8 mouse cellular contexts compared by ENCODE assay signal in the genomic region with DNA sequence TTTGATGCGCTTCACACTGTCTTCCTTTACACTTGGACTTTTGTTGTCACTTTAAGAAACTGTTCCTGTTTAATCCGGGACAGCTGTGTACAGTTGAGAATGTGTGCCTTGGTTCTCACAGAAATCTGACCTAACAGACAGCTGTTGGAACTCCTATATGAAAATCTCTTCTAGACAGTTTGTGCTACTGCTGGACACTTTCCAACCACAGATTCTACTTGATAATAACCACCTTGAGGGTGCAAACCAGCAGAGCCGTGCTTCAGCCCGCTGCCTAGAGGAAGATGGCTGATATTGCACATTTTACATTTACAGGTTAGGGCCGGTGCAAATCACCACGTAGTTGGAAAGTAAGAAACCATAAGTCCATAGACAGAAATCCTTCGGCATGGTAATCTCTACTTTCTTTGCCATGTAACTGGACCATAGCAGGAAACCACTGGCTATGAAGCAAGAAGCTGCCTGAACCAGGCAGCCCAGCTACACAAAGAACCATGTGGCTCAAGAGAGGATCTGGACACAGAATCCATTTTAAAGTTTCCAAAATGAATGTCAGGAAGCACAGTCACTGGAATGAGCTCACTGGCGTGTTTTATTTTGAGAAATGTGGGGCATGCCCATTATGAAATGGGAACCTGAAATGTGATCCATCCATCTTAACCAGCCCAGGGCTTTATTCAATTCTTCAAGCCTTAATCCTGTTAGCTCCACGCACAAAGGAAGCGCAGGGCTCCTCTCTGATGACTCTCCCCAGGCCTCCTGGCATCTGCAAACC.
DNase-seq lines count a peak whose midpoint lies in the region; ATAC-seq and TF ChIP-seq lines count a peak whose summit lies in the region.

No protein-coding gene starts in this region.

- peak; percentile 47 for TF ChIP-seq CTCF in stomach, postnatal 0 days (IDR thresholded peaks at IDR 0.05; ENCODE audit: low read depth)

- TF ChIP-seq EP300 in stomach, postnatal 0 days (optimal IDR thresholded peaks at IDR 0.05): no peak

- no peak overlapping the region for H3K4me3 ChIP-seq in forebrain, embryonic 11.5 days (ENCODE audit: low read depth, low read length)
- no peak overlapping the region for H3K4me3 ChIP-seq in forebrain, embryonic 13.5 days
- H3K4me3 ChIP-seq in limb, embryonic 14.5 days (replicated peaks; ENCODE audit: low read length): no peak overlapping the region
- no peak overlapping the region for H3K4me3 ChIP-seq in stomach, postnatal 0 days (ENCODE audit: low read depth, low read length)

- peak; percentile 53 for DNase-seq in forebrain, embryonic 11.5 days (ENCODE audit: low spot score)
- peak; percentile 27 for DNase-seq in thymus, postnatal 4 days
- DNase-seq in thymus, postnatal 14 days: no peak
- DNase-seq in limb, embryonic 14.5 days (ENCODE audit: low spot score): peak; percentile 75
- DNase-seq in stomach, postnatal 0 days (ENCODE audit: low spot score): no peak
- no peak for DNase-seq in left cerebral cortex, adult 8-10 months (ENCODE audit: low spot score in 2 of 2)
- no peak for DNase-seq in right cerebral cortex, adult 18-20 months

- 0 out of 2 replicates have a peak overlapping the region, but pooled peaks have one; percentile 2 for H3K9ac ChIP-seq in forebrain, embryonic 11.5 days (ENCODE audit: low read length)
- H3K9ac ChIP-seq in forebrain, embryonic 13.5 days: no peak overlapping the region
- no peak overlapping the region for H3K9ac ChIP-seq in limb, embryonic 14.5 days (ENCODE audit: low read depth, low read length, severe bottlenecking)
- no peak overlapping the region for H3K9ac ChIP-seq in stomach, postnatal 0 days (ENCODE audit: low read length)

- WGBS in forebrain, embryonic 11.5 days: 34% methylated on average over 10 of the region's 10 CpGs
- 36% methylated on average over 10 of the region's 10 CpGs for WGBS in forebrain, embryonic 13.5 days
- WGBS in limb, embryonic 14.5 days: 30% methylated on average over 10 of the region's 10 CpGs
- WGBS in stomach, postnatal 0 days: 32% methylated on average over 10 of the region's 10 CpGs

- peak overlapping the region; percentile 70 for H3K27ac ChIP-seq in forebrain, embryonic 11.5 days (ENCODE audit: low read depth, low read length)
- H3K27ac ChIP-seq in forebrain, embryonic 13.5 days: no peak overlapping the region
- H3K27ac ChIP-seq in limb, embryonic 14.5 days (replicated peaks; ENCODE audit: low read depth, low read length): peak overlapping the region; percentile 79
- H3K27ac ChIP-seq in stomach, postnatal 0 days (replicated peaks): peak overlapping the region; percentile 87

- no peak overlapping the region for H3K4me2 ChIP-seq in forebrain, embryonic 11.5 days (ENCODE audit: low read depth, low read length, severe bottlenecking)
- H3K4me2 ChIP-seq in forebrain, embryonic 13.5 days: no peak overlapping the region
- H3K4me2 ChIP-seq in limb, embryonic 14.5 days (replicated peaks; ENCODE audit: low read depth, low read length, severe bottlenecking): 0 out of 2 replicates have a peak overlapping the region, but pooled peaks have one; percentile 2
- no peak overlapping the region for H3K4me2 ChIP-seq in stomach, postnatal 0 days (replicated peaks; ENCODE audit: low read depth)

- H3K4me1 ChIP-seq in forebrain, embryonic 11.5 days (replicated peaks; ENCODE audit: control insufficient read depth, insufficient read depth, low read length): peaks cover 8% of the 10 kb centered on the region; the same call in 1 of the 2 replicates
- peaks cover 23% of the 10 kb centered on the region for H3K4me1 ChIP-seq in forebrain, embryonic 13.5 days
- peaks cover 30% of the 10 kb centered on the region for H3K4me1 ChIP-seq in limb, embryonic 14.5 days (ENCODE audit: control insufficient read depth, insufficient read depth, low read length)
- H3K4me1 ChIP-seq in stomach, postnatal 0 days (replicated peaks; ENCODE audit: control insufficient read depth, insufficient read depth): peaks cover 9% of the 10 kb centered on the region

- no peaks in the 10 kb centered on the region for H3K9me3 ChIP-seq in forebrain, embryonic 11.5 days (ENCODE audit: control insufficient read depth, low read length)
- H3K9me3 ChIP-seq in forebrain, embryonic 13.5 days (replicated peaks): no peaks in the 10 kb centered on the region
- no peaks in the 10 kb centered on the region for H3K9me3 ChIP-seq in limb, embryonic 14.5 days (ENCODE audit: control insufficient read depth, low read length)
- H3K9me3 ChIP-seq in stomach, postnatal 0 days (ENCODE audit: control insufficient read depth, low read length): no peaks in the 10 kb centered on the region

- ATAC-seq in forebrain, embryonic 11.5 days (replicated peaks; ENCODE audit: low FRiP score): peak; percentile 72
- ATAC-seq in forebrain, embryonic 13.5 days: no peak
- peak; percentile 81 for ATAC-seq in limb, embryonic 14.5 days (ENCODE audit: low FRiP score, low read depth)
- ATAC-seq in stomach, postnatal 0 days (ENCODE audit: low FRiP score, low TSS enrichment): 0 out of 2 replicates have a peak, but pooled peaks have one; percentile 31

- TF ChIP-seq POLR2A in limb, embryonic 14.5 days (IDR thresholded peaks at IDR 0.05; ENCODE audit: borderline replicate concordance, extremely low read depth, insufficient read depth, insufficient read length): no peak

- H3K27me3 ChIP-seq in forebrain, embryonic 11.5 days (ENCODE audit: control insufficient read depth, insufficient read depth, low read length): 0 out of 2 replicates have a peak, but pooled peaks cover 2% of the 10 kb centered on the region
- H3K27me3 ChIP-seq in forebrain, embryonic 13.5 days: 0 out of 2 replicates have a peak, but pooled peaks cover 5% of the 10 kb centered on the region
- H3K27me3 ChIP-seq in limb, embryonic 14.5 days (ENCODE audit: control insufficient read depth, insufficient read depth, low read length): no peaks in the 10 kb centered on the region
- H3K27me3 ChIP-seq in stomach, postnatal 0 days (ENCODE audit: control insufficient read depth, insufficient read depth, low read length): no peaks in the 10 kb centered on the region

- no peaks in the 10 kb centered on the region for H3K36me3 ChIP-seq in forebrain, embryonic 11.5 days (ENCODE audit: control insufficient read depth, insufficient read depth, low read length)
- H3K36me3 ChIP-seq in forebrain, embryonic 13.5 days (ENCODE audit: poor library complexity, severe bottlenecking): no peaks in the 10 kb centered on the region
- no peaks in the 10 kb centered on the region for H3K36me3 ChIP-seq in limb, embryonic 14.5 days (ENCODE audit: control insufficient read depth, insufficient read depth, low read length)
- no peaks in the 10 kb centered on the region for H3K36me3 ChIP-seq in stomach, postnatal 0 days (ENCODE audit: control insufficient read depth, insufficient read depth, low read length)

Comparison
In these comparisons a context has a peak if more than half of its experiments do, and no peak if none do; other contexts are left out.
1. DNase-seq: peak in forebrain, embryonic 11.5 days (single experiment), thymus, postnatal 4 days (single experiment) and limb, embryonic 14.5 days (single experiment); none in thymus, postnatal 14 days (single experiment), stomach, postnatal 0 days (single experiment), left cerebral cortex, adult 8-10 months (0 of 2) and right cerebral cortex, adult 18-20 months (single experiment).